Mouse (Mus musculus) left cerebral cortex, adult 9 months (tissue): ENCODE results near the gene Dst.
A peak's percentile ranks its signal among the peaks of the same experiment; 100 is the strongest.

Source experiments
- DNase-seq, 2 experiments: peaks; one replicate each; pipeline ENCODE4 v3.0.0; 2022; ENCODE audit warnings: low spot score in 2 of 2

Dst gene

GRCm38 (mm10) chr1:33927466-33927865 lies 19.4 kb downstream of the Dst start:
- DNase-seq: no peak

GRCm38 (mm10) chr1:33931791-33932190 lies 23.8 kb downstream of the Dst start:
- DNase-seq: no peak

GRCm38 (mm10) chr1:33932196-33932595 lies 24.2 kb downstream of the Dst start:
- DNase-seq: no peak

DNA sequence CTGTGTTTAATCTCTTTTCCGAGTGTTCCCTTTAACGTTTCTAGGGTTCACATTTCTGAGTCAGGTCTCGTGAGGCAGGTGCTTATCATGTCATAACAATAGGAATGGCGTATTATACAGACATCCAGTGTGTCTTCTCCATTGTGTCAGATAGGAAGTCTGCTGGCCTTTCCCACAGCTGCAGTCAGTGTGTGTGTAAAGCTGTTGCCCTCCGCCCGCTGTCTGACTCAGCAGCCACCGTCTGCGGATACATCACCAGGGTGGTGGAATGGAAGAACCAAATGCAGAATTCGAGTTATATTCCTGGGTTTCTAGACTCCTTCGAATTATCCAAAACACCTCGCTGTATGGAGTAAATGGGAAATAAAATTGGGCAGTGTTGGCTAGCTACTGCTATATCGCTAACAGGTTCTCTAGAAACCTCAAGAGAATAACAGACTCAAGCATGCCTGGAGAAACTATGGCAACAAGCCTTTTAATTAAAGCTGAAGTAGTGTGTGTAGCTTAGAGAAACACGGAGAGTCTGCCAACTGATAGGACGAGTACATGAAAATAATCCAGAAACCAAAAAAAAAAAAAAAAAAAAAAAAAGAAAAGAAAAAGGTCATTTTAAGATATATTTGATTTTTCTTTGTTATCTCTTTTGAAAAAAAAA lies 24.9 kb downstream of the Dst start:
- DNase-seq: no peak

DNA sequence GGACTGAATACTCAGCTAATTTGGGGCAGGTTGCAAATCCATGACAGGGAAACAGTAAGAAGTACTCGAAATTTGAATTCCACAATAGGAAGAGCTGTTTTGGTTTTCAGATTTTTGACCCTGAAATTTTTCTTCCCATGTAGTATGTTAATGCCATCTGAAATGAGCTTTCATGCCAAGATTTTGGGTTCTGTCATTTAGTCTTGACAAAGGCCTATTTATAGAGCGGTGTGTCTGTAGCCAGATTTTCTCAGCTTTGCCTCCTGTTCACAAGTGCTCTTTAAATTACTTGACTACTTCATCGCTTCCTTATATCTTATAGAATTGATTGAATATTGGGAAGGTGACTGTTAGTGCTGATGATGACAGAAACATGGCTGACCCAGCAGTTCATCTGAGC lies 27.9 kb downstream of the Dst start:
- DNase-seq: no peak

- no peak for DNase-seq
Measured at GRCm38 (mm10) chr1:33939828-33940227, 31.8 kb downstream of the Dst start.

DNA sequence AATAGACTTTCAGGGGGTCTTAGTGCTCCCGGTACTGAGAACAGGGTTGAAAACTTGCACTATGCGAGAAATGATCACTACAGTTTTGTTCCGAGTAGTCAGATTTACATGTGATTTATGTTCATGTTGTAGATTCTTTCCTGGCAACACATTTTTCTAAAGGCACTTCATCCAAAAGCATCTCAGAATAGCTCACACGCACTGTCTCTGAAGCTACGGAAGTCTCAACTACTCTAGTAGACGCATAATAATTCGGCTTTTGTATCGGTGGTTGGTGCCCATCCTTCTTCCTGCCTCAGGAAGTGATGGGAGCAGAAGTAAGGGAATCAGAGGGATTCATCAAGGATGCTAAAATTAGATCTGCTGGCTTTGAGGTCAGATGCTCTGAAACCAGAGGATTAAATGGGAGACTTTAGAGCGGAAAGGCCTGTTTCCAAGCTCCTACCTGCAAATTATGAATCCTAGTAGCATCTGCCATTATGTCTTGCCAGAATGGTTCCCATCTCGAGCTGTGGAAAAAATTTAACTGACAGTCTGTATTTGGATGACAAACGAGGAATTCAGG lies 32.4 kb downstream of the Dst start:
- DNase-seq: peak in 1 of 2 experiments; percentile 14

GRCm38 (mm10) chr1:33942638-33943037 lies 34.6 kb downstream of the Dst start:
- DNase-seq: no peak

GRCm38 (mm10) chr1:33943943-33944342 lies 35.9 kb downstream of the Dst start:
- DNase-seq: no peak

- DNase-seq: no peak
Measured at GRCm38 (mm10) chr1:33944977-33945750, 37.1 kb downstream of the Dst start.

- DNase-seq: no peak
Measured at GRCm38 (mm10) chr1:33945756-33946155, 37.7 kb downstream of the Dst start.

DNA sequence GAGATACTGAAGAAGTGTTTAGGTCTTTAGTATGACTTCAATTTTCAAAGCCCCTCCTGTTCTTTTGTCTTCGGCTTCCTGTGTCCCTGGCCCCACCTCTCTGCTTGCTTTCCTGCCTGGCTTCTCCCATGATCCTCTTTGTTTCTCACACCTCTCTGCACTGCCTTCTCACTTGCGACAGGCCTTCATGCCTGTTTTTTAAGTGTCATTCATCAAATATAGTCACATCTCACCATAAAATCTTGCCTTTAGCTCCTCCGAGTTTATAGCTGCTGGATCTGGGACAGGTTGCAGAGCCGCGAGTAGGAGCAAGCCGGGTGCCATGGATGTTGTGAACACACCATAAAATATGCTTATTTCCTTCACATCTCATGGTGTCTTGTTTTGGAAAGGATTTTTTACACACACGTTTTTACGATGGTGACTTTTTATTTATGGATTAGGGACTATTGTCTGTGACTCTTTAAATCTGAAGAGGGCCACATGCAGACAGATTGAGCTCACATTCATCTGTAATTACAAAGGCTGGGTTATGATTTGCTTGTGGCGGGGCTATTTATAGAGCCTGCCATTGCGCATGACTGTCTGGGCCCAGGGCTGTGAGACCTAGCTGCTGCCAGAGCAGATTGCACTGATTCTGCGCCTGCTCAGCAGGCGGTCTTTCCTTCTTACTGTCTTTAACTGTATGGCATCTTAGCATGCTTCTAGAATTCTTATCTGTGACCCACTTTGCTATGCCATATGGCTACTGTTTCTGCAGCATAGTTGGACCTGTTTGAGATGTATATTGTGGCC lies 38.8 kb downstream of the Dst start:
- peak; percentile 72 for DNase-seq

DNA sequence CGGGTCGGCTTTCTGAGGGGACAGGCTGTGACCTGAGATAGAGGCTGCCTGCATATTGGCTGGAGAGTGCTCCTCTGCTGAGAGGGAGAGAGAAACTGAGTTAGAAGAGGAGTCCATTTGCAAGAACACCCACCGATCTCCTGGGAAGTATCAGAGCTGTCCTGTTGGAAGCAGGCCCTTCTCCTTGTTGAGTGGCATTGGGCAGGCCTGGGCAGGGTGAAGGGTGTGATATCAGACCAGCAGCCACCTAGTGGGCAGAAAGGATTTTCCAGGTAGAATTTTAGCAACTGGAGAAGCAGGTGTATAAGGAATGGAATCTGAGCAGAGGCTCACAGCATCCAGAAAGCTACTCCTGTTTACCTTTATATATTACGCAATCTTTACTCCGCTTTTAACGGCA lies 39.8 kb downstream of the Dst start:
- no peak for DNase-seq

DNA sequence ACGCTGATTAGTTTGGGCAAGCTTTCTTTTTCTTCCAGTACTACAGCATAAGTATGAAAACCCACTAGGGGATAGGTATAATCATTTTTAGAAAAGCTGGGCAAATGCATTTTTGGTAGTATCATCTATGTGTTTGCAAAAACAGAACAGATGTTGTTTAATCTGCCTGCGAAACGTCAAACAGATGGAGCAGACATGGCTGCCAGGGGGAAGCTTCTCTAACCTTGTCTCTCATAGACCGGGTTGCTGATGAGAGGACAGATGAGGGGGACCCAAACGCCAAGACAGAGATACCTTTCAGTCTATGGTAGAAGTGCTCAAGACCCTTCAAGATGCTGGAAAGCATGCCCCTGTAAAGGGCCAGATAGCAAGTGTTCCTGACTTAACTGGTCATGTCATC lies 40.5 kb downstream of the Dst start:
- DNase-seq: no peak

DNA sequence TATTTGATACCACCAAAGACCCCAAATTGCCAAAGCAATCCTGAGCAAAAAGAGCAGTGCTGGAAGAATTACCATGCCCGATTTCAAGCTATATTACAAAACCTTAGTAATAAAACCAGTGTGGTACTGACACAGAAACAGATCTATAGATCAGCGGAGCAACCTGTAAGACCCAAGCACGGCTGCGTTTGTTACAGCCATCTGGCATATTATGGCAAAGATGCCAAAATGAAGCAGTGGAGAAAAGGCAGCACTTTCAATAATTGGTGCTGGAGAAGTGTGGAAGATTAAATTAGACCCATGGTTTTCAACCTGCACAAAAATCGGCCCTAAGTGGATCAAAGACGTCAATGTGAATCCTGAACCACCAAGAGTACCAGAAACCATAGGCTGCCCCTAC lies 47.6 kb downstream of the Dst start:
- no peak for DNase-seq

GRCm38 (mm10) chr1:33960439-33960838 lies 52.4 kb downstream of the Dst start:
- no peak for DNase-seq

GRCm38 (mm10) chr1:33964643-33965042 lies 56.6 kb downstream of the Dst start:
- DNase-seq: peak in 1 of 2 experiments; percentile 71

DNA sequence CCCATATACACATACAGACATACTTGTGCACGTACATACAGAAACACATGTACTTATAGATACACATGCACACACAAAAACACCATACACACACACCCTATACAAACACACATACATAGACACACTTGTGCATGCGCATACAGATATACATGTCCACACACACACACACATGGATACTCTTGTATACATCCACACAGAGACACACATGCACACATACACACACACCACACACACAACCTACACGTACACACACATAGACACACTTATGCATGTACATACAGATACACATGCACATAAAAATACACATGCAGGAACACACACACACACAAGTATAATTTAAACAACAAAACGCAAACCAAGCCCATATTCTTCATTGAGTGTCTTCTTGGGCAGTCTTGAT lies 57.8 kb downstream of the Dst start:
- DNase-seq: no peak

- peak in 1 of 2 experiments; percentile 54 for DNase-seq
Measured at GRCm38 (mm10) chr1:33966328-33966727, 58.3 kb downstream of the Dst start.

GRCm38 (mm10) chr1:33967206-33967605 lies 59.2 kb downstream of the Dst start:
- peak in 1 of 2 experiments; percentile 23 for DNase-seq

- DNase-seq: no peak
Measured at GRCm38 (mm10) chr1:33969910-33970309, 61.9 kb downstream of the Dst start.

GRCm38 (mm10) chr1:33974401-33974800 lies 66.4 kb downstream of the Dst start:
- DNase-seq: no peak
